Mouse (Mus musculus) bone marrow macrophage, adult 2 months (primary cell): ENCODE results near the gene Jmjd8.

Experiments
- CTCF ChIP-seq: IDR thresholded peaks from 2 replicates; pipeline ENCODE4 v1.5.1; 2012; ENCODE audit warnings: low read depth, mild to moderate bottlenecking, low read length, moderate library complexity
- POLR2A ChIP-seq: IDR thresholded peaks from 2 replicates; pipeline ENCODE4 v1.6.1; 2012; ENCODE audit warnings: mild to moderate bottlenecking, low read depth, low read length, borderline replicate concordance

GRCm38 (mm10) chr17:25843636-25844395 is 15.1 kb downstream of the Jmjd8 start:
- TF ChIP-seq CTCF (no peak), POLR2A (no peak)
